Mouse (Mus musculus): ENCODE measurements at regions not wholly inside any gene's neighbourhood (a gene's known extent, or its start where the extent isn't known, plus 50 kb on each side); places are given as distances from the start of the nearest gene placed in this dataset.

DNA sequence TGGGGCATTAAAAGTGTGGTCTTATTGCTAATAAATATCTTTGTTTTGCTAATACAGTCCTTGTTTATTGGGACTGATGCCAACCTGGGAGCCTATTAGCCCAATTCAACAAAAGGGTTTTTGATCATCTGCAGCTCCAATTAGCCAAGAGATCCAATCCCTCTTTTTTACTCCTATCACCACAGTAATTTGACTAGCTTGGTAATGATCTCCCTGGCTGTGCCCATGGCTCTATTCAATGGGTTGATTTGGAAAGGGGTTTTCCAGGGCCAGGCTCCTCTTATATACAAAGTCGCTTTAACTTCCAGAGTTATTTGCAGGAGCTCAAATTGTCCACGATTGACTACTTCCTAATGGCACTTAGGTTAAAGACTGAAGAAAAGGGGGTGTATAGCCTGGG lies 145.1 kb upstream of the Adra1b start:
- TF ChIP-seq CTCF (IDR thresholded peaks at IDR 0.05; ENCODE audit: control insufficient read depth, insufficient read depth, insufficient read length): no peak
- no peak for TF ChIP-seq MAX (IDR thresholded peaks at IDR 0.05)
- TF ChIP-seq CEBPB (IDR thresholded peaks at IDR 0.05; ENCODE audit: low read depth): no peak
- no peak for TF ChIP-seq FOSL1 (IDR thresholded peaks at IDR 0.05; ENCODE audit: insufficient read depth, low read length, poor library complexity, severe bottlenecking)
- TF ChIP-seq USF1 (IDR thresholded peaks at IDR 0.05; ENCODE audit: low read depth): no peak
- no peak for TF ChIP-seq MYOD1 (IDR thresholded peaks at IDR 0.05; ENCODE audit: control insufficient read depth, insufficient read length, low read depth)

All from C2C12 (cell line).